Mouse (Mus musculus): ENCODE results near the gene Fancc.

- TF ChIP-seq POLR2A (IDR thresholded peaks at IDR 0.05; ENCODE audit: insufficient read length, low read depth) (no peak), USF1 (IDR thresholded peaks at IDR 0.05; ENCODE audit: low read depth) (no peak), REST (IDR thresholded peaks at IDR 0.05; ENCODE audit: insufficient read depth, insufficient read length) (no peak), MYOG (IDR thresholded peaks at IDR 0.05; ENCODE audit: control insufficient read depth in 1 of 3, insufficient read depth in 1 of 3, insufficient read length in 2 of 3, low read depth in 2 of 3) (no peak), E2F4 (IDR thresholded peaks at IDR 0.05; ENCODE audit: insufficient read depth) (no peak)
These were observed 203.4 kb downstream of the Fancc start for GRCm38 (mm10) chr13:63293647-63294046.

Measured in myocyte (in vitro differentiated cells).